Mouse (Mus musculus): Measurements from ENCODE around the gene Pde4a.
"Not testable (repeated sequence)": the region's sequence is repeated elsewhere in the genome, so short reads cannot be mapped to it uniquely, and the experiment has no call there.

The Pde4a gene

DNA sequence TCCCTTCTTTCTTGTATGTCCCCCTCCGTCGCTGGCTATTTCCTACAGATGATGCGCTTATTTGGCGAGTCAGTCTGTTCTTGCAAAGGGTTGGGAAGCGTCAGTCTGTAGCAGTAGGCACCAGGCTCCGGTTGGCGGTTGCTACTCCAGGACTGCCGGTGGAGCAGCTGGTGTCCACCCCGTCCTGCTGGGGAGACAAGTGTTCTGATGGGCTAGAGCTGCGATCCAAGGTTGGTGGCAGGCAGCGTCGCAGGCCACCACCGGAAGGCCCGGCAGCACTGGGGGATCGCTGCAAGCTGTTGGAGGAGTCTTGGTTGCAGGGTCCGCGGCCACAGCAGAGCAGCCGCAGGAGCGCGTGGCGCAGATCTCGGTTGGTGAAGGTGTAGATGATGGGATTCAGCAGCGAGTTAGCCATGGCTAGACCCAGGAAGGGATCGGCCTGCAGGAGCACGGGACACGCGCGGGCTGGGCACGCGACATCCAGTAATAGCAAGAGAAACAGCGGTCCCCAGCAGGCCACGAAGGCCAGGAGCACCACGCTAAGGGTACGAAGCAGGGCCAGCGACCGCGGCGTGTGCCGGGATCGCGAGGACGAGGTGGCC, 78.4 kb downstream of the Pde4a start:
- DNase-seq (ENCODE audit: low spot score in 2 of 2), result no peak

DNA sequence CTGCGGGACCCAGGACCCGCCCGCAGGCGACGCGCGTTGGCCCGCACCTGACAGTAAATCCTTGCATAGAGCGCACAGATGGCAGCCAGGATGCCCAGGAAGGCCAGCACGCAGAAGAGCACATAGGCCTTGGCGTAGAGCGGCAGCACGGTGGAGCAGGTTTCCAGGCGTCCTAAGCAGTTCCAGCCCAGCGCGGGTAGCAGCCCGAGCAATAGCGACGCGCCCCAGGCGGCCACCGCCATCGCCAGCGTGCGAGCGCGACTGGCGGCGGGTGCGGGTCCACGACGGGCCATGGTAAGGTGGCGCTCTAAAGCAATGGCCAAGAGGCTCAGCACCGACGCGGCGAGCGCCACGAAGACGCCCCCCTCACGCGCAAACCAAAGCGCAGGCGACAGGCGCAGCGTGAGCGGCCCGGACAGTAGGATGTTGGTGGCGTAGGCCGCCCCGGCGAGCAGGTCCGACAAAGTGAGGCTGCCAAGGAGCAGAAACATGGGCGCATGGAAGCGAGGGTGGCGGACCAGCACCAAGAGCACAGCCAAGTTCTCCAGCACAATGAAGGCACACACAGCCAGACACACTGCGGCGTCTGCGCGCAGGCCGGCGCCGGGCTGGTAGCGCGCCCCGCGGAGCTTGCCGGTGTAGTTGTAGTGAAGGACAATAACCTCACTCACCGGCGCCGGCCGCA, 79.1 kb downstream of the Pde4a start:
- DNase-seq (ENCODE audit: low spot score in 2 of 2), result peak; percentile 26 to 34

DNA sequence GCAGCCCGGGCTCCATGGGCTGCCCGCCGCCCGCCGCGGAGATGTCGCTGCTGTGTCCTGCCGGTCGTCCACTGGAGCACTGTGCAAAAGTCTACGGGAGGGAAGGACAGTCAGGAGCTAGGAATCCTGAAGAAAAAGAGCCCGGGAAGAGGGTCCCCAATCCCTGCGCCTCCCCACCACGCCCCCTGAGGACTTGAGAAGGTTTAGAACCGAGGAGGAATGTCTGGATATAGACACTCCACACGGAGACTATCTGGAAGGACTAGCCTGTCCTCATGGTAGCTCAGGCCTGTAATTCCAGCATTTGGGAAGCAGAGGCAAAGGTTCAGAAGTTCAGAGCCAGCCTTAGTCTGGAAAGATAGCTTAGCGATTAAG, 79.6 kb downstream of the Pde4a start:
- DNase-seq (ENCODE audit: low spot score in 2 of 2), result no peak

DNA sequence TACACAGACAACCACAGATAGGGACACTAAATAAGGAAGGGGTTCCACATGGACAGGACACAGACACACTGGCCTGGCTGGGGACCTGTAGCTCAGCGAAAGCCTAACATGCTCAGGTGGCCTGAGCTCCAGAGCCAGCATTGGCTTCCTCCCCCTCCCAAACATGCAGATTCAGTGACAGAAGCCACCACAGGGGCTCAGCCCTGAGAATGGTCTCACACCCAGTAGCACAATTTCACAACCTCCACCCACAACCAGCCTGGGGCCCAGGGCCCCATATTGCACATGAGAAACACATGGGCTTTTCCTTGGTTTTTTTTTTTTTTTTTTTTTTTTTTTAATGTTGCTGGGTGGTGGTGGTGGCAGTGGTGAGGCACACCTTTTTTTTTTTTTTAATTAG, 80.8 kb downstream of the Pde4a start:
- no peak for DNase-seq (ENCODE audit: low spot score in 2 of 2)

- peak in 1 of 2 experiments; percentile 47 for DNase-seq (ENCODE audit: low spot score in 2 of 2)
These were observed 82.8 kb downstream of the Pde4a start, which contains the start of gene S1pr5 for GRCm38 (mm10) chr9:21248326-21248725. Gene S1pr5 (minus strand): TSS chr9:21248443.

- DNase-seq (ENCODE audit: low spot score in 2 of 2), result no peak
These were observed 84.4 kb downstream of the Pde4a start for GRCm38 (mm10) chr9:21249629-21250508.

GRCm38 (mm10) chr9:21250509-21250908, 85.0 kb downstream of the Pde4a start:
- DNase-seq (ENCODE audit: low spot score in 2 of 2), result no peak

GRCm38 (mm10) chr9:21251116-21251735, 85.7 kb downstream of the Pde4a start:
- no peak for DNase-seq (ENCODE audit: low spot score in 2 of 2)

DNA sequence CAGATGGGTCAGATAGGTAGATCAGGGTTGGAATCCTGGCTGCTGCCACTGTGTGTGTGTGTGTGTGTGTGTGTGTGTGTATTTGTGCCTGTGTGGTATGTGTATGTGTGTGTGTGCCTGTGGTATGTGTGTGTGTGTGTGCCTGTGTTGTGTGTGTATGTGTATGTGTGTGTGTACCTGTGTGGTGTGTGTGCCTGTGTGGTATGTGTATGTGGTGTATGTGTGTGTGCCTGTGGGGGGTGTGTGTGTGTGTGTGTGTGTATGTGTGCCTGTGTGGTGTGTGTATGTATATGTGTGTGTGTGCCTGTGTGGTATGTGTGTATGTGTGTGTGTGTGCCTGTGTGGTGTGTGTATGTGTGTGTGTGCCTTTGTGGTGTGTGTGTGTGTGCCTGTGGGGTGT, 89.2 kb downstream of the Pde4a start:
- no peak for DNase-seq (ENCODE audit: low spot score in 2 of 2)

- not testable (repeated sequence) for DNase-seq (ENCODE audit: low spot score in 2 of 2)
These were observed 90.8 kb downstream of the Pde4a start for GRCm38 (mm10) chr9:21256349-21256748.

GRCm38 (mm10) chr9:21260491-21261040, 95.1 kb downstream of the Pde4a start:
- no peak for DNase-seq (ENCODE audit: low spot score in 2 of 2)

DNA sequence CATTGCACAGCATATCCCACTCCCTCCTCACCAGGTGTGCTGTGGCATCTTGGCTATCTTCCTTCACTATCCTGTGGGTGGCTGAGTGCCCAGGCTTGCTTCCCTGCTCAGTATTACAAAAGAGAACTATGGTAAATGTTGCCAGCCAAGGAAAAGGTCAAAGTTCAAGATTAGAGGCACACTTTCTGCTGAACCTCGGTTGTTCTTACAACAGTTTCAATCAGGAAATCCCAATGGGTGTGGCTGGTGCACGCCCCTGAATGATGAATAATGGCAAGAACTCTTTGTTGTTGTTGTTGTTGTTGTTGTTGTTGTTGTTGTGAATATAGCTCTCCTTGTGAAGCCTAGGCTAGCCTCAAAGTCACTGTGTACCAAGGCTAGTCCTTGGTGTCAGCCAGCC, 96.3 kb downstream of the Pde4a start:
- no peak for DNase-seq (ENCODE audit: low spot score in 2 of 2)

Data from spleen, postnatal 10 days (tissue).